Mouse (Mus musculus): ENCODE measurements around the gene Ccn2. TPM values are rescaled to one million over a fixed set of nuclear protein-coding genes. Genes with fewer than 3 reads are reported as not detected.

Gene Ccn2
- polyA plus RNA-seq, 1 experiment from 2014 or later, result 11.3 TPM

- no peak overlapping the region for H3K27ac ChIP-seq (ENCODE audit: low read length)
- no peak overlapping the region for H3K4me3 ChIP-seq (ENCODE audit: low read depth, low read length)
- H3K4me1 ChIP-seq (ENCODE audit: control insufficient read depth, insufficient read depth, low read length), result 0 out of 2 replicates have a peak, but pooled peaks cover 4% of the 10 kb centered on the region
- H3K36me3 ChIP-seq (ENCODE audit: control insufficient read depth, insufficient read depth, low read length), result no peaks in the 10 kb centered on the region
- no peak overlapping the region for H3K9ac ChIP-seq (replicated peaks; ENCODE audit: low read depth, low read length)
- whole genome bisulfite sequencing, result 82% methylated on average over 4 of the region's 4 CpGs
- H3K9me3 ChIP-seq (ENCODE audit: control insufficient read depth, low read depth, low read length), result no peaks in the 10 kb centered on the region
- H3K27me3 ChIP-seq (ENCODE audit: control insufficient read depth, insufficient read depth, low read length), result no peaks in the 10 kb centered on the region
- no peak for ATAC-seq (ENCODE audit: insufficient number of reproducible peaks, insufficient read depth, low FRiP score, low read depth)
- no peak overlapping the region for H3K4me2 ChIP-seq (replicated peaks; ENCODE audit: low read depth, low read length)
Measured at GRCm38 (mm10) chr10:24588824-24589223, 6.4 kb upstream of the Ccn2 start.

GRCm38 (mm10) chr10:24589238-24589637, 6.0 kb upstream of the Ccn2 start:
- no peak for ATAC-seq (ENCODE audit: insufficient number of reproducible peaks, insufficient read depth, low FRiP score, low read depth)
- Histone ChIP-seq H3K27ac (ENCODE audit: low read length) (no peak overlapping the region), H3K4me1 (ENCODE audit: control insufficient read depth, insufficient read depth, low read length) (0 out of 2 replicates have a peak, but pooled peaks cover 4% of the 10 kb centered on the region)

GRCm38 (mm10) chr10:24590546-24590945, 4.7 kb upstream of the Ccn2 start:
- Histone ChIP-seq H3K9me3 (ENCODE audit: control insufficient read depth, low read depth, low read length) (no peaks in the 10 kb centered on the region), H3K27me3 (ENCODE audit: control insufficient read depth, insufficient read depth, low read length) (no peaks in the 10 kb centered on the region), H3K4me2 (replicated peaks; ENCODE audit: low read depth, low read length) (no peak overlapping the region), H3K4me1 (ENCODE audit: control insufficient read depth, insufficient read depth, low read length) (0 out of 2 replicates have a peak, but pooled peaks cover 4% of the 10 kb centered on the region), H3K4me3 (ENCODE audit: low read depth, low read length) (no peak overlapping the region), H3K36me3 (ENCODE audit: control insufficient read depth, insufficient read depth, low read length) (no peaks in the 10 kb centered on the region), H3K27ac (ENCODE audit: low read length) (no peak overlapping the region), H3K9ac (replicated peaks; ENCODE audit: low read depth, low read length) (no peak overlapping the region)
- no peak for ATAC-seq (ENCODE audit: insufficient number of reproducible peaks, insufficient read depth, low FRiP score, low read depth)
- WGBS, result 76% methylated on average over 4 of the region's 4 CpGs

More at GRCm38 (mm10) chr10:24589238-24589637, 6.0 kb upstream of the Ccn2 start:
- no peak overlapping the region for H3K4me3 ChIP-seq (ENCODE audit: low read depth, low read length)
- H3K27me3 ChIP-seq (ENCODE audit: control insufficient read depth, insufficient read depth, low read length), result no peaks in the 10 kb centered on the region
- H3K9me3 ChIP-seq (ENCODE audit: control insufficient read depth, low read depth, low read length), result no peaks in the 10 kb centered on the region
- WGBS, result 90% methylated on average over 9 of the region's 9 CpGs
- no peaks in the 10 kb centered on the region for H3K36me3 ChIP-seq (ENCODE audit: control insufficient read depth, insufficient read depth, low read length)
- H3K4me2 ChIP-seq (replicated peaks; ENCODE audit: low read depth, low read length), result no peak overlapping the region
- no peak overlapping the region for H3K9ac ChIP-seq (replicated peaks; ENCODE audit: low read depth, low read length)

GRCm38 (mm10) chr10:24591136-24591535, 4.1 kb upstream of the Ccn2 start:
- WGBS, result 20% methylated on average over 4 of the region's 4 CpGs
- no peak overlapping the region for H3K9ac ChIP-seq (replicated peaks; ENCODE audit: low read depth, low read length)
- H3K4me3 ChIP-seq (ENCODE audit: low read depth, low read length), result no peak overlapping the region
- no peaks in the 10 kb centered on the region for H3K36me3 ChIP-seq (ENCODE audit: control insufficient read depth, insufficient read depth, low read length)
- H3K27ac ChIP-seq (ENCODE audit: low read length), result no peak overlapping the region
- 0 out of 2 replicates have a peak, but pooled peaks cover 4% of the 10 kb centered on the region for H3K4me1 ChIP-seq (ENCODE audit: control insufficient read depth, insufficient read depth, low read length)
- 0 out of 2 replicates have a peak, but pooled peaks have one; percentile 50 for ATAC-seq (ENCODE audit: insufficient number of reproducible peaks, insufficient read depth, low FRiP score, low read depth)
- H3K9me3 ChIP-seq (ENCODE audit: control insufficient read depth, low read depth, low read length), result no peaks in the 10 kb centered on the region
- no peak overlapping the region for H3K4me2 ChIP-seq (replicated peaks; ENCODE audit: low read depth, low read length)
- H3K27me3 ChIP-seq (ENCODE audit: control insufficient read depth, insufficient read depth, low read length), result no peaks in the 10 kb centered on the region

- Histone ChIP-seq H3K4me3 (ENCODE audit: low read depth, low read length) (no peak overlapping the region), H3K27me3 (ENCODE audit: control insufficient read depth, insufficient read depth, low read length) (no peaks in the 10 kb centered on the region), H3K4me2 (replicated peaks; ENCODE audit: low read depth, low read length) (no peak overlapping the region), H3K27ac (ENCODE audit: low read length) (no peak overlapping the region), H3K36me3 (ENCODE audit: control insufficient read depth, insufficient read depth, low read length) (no peaks in the 10 kb centered on the region), H3K4me1 (ENCODE audit: control insufficient read depth, insufficient read depth, low read length) (peaks cover 9% of the 10 kb centered on the region), H3K9ac (replicated peaks; ENCODE audit: low read depth, low read length) (no peak overlapping the region), H3K9me3 (ENCODE audit: control insufficient read depth, low read depth, low read length) (no peaks in the 10 kb centered on the region)
- 81% methylated on average over 5 of the region's 5 CpGs for WGBS
- ATAC-seq (ENCODE audit: insufficient number of reproducible peaks, insufficient read depth, low FRiP score, low read depth), result no peak
Measured at GRCm38 (mm10) chr10:24591741-24592140, 3.5 kb upstream of the Ccn2 start.

GRCm38 (mm10) chr10:24592318-24592717, 2.9 kb upstream of the Ccn2 start:
- no peaks in the 10 kb centered on the region for H3K9me3 ChIP-seq (ENCODE audit: control insufficient read depth, low read depth, low read length)
- H3K4me2 ChIP-seq (replicated peaks; ENCODE audit: low read depth, low read length), result no peak overlapping the region
- no peaks in the 10 kb centered on the region for H3K36me3 ChIP-seq (ENCODE audit: control insufficient read depth, insufficient read depth, low read length)
- 70% methylated on average over 2 of the region's 2 CpGs for WGBS
- no peak overlapping the region for H3K27ac ChIP-seq (ENCODE audit: low read length)
- peaks cover 11% of the 10 kb centered on the region for H3K4me1 ChIP-seq (ENCODE audit: control insufficient read depth, insufficient read depth, low read length)
- H3K4me3 ChIP-seq (ENCODE audit: low read depth, low read length), result no peak overlapping the region
- no peak for ATAC-seq (ENCODE audit: insufficient number of reproducible peaks, insufficient read depth, low FRiP score, low read depth)
- H3K9ac ChIP-seq (replicated peaks; ENCODE audit: low read depth, low read length), result no peak overlapping the region
- H3K27me3 ChIP-seq (ENCODE audit: control insufficient read depth, insufficient read depth, low read length), result no peaks in the 10 kb centered on the region

- H3K4me1 ChIP-seq (ENCODE audit: control insufficient read depth, insufficient read depth, low read length), result peaks cover 16% of the 10 kb centered on the region
- H3K9ac ChIP-seq (replicated peaks; ENCODE audit: low read depth, low read length), result no peak overlapping the region
- H3K27me3 ChIP-seq (ENCODE audit: control insufficient read depth, insufficient read depth, low read length), result no peaks in the 10 kb centered on the region
- peak overlapping the region; percentile 29; the same call in 1 of the 2 replicates for H3K4me2 ChIP-seq (replicated peaks; ENCODE audit: low read depth, low read length)
- no peaks in the 10 kb centered on the region for H3K9me3 ChIP-seq (ENCODE audit: control insufficient read depth, low read depth, low read length)
- no peak for ATAC-seq (ENCODE audit: insufficient number of reproducible peaks, insufficient read depth, low FRiP score, low read depth)
- WGBS, result 48% methylated on average over 7 of the region's 7 CpGs
- no peak overlapping the region for H3K27ac ChIP-seq (ENCODE audit: low read length)
- H3K4me3 ChIP-seq (ENCODE audit: low read depth, low read length), result no peak overlapping the region
- H3K36me3 ChIP-seq (ENCODE audit: control insufficient read depth, insufficient read depth, low read length), result no peaks in the 10 kb centered on the region; the same call in 1 of the 2 replicates
Measured at GRCm38 (mm10) chr10:24592969-24593368, 2.3 kb upstream of the Ccn2 start.

- WGBS, result 81% methylated on average over 4 of the region's 4 CpGs
- Histone ChIP-seq H3K4me1 (ENCODE audit: control insufficient read depth, insufficient read depth, low read length) (peaks cover 17% of the 10 kb centered on the region), H3K4me2 (replicated peaks; ENCODE audit: low read depth, low read length) (peak overlapping the region; percentile 29; the same call in 1 of the 2 replicates), H3K9ac (replicated peaks; ENCODE audit: low read depth, low read length) (no peak overlapping the region), H3K27ac (ENCODE audit: low read length) (0 out of 2 replicates have a peak overlapping the region, but pooled peaks have one; percentile 21), H3K9me3 (ENCODE audit: control insufficient read depth, low read depth, low read length) (no peaks in the 10 kb centered on the region), H3K27me3 (ENCODE audit: control insufficient read depth, insufficient read depth, low read length) (no peaks in the 10 kb centered on the region), H3K36me3 (ENCODE audit: control insufficient read depth, insufficient read depth, low read length) (no peaks in the 10 kb centered on the region; the same call in 1 of the 2 replicates), H3K4me3 (ENCODE audit: low read depth, low read length) (no peak overlapping the region)
- ATAC-seq (ENCODE audit: insufficient number of reproducible peaks, insufficient read depth, low FRiP score, low read depth), result no peak
Measured at GRCm38 (mm10) chr10:24593556-24593955, 1.7 kb upstream of the Ccn2 start.

Data from stomach, embryonic 14.5 days (tissue).